Mouse (Mus musculus): ENCODE results near the gene Amhr2.
A peak's percentile ranks its signal among the peaks of the same experiment; 100 is the strongest.

The Amhr2 gene

GRCm38 (mm10) chr15:102470605-102471294, 25.6 kb downstream of the Amhr2 start:
- peak; percentile 68 to 91 for DNase-seq (ENCODE audit: low spot score in 2 of 2)

GRCm38 (mm10) chr15:102471295-102471645, 26.1 kb downstream of the Amhr2 start:
- no peak for DNase-seq (ENCODE audit: low spot score in 2 of 2)

GRCm38 (mm10) chr15:102471727-102472126, 26.6 kb downstream of the Amhr2 start:
- DNase-seq (ENCODE audit: low spot score in 2 of 2), result no peak

GRCm38 (mm10) chr15:102473246-102473645, 28.1 kb downstream of the Amhr2 start:
- DNase-seq (ENCODE audit: low spot score in 2 of 2), result no peak

- DNase-seq (ENCODE audit: low spot score in 2 of 2), result no peak
Measured at GRCm38 (mm10) chr15:102474520-102474919, 29.4 kb downstream of the Amhr2 start.

GRCm38 (mm10) chr15:102483136-102483535, 38.0 kb downstream of the Amhr2 start:
- DNase-seq (ENCODE audit: low spot score in 2 of 2), result no peak

GRCm38 (mm10) chr15:102485853-102486252, 40.7 kb downstream of the Amhr2 start:
- no peak for DNase-seq (ENCODE audit: low spot score in 2 of 2)

GRCm38 (mm10) chr15:102487664-102488063, 42.5 kb downstream of the Amhr2 start:
- no peak for DNase-seq (ENCODE audit: low spot score in 2 of 2)

- no peak for DNase-seq (ENCODE audit: low spot score in 2 of 2)
Measured at GRCm38 (mm10) chr15:102498322-102498721, 53.2 kb downstream of the Amhr2 start.

GRCm38 (mm10) chr15:102499370-102499769, 54.2 kb downstream of the Amhr2 start:
- no peak for DNase-seq (ENCODE audit: low spot score in 2 of 2)

- no peak for DNase-seq (ENCODE audit: low spot score in 2 of 2)
Measured at GRCm38 (mm10) chr15:102499851-102500250, 54.7 kb downstream of the Amhr2 start.

- no peak for DNase-seq (ENCODE audit: low spot score in 2 of 2)
Measured at GRCm38 (mm10) chr15:102500479-102500878, 55.3 kb downstream of the Amhr2 start.

- DNase-seq (ENCODE audit: low spot score in 2 of 2), result no peak
Measured at GRCm38 (mm10) chr15:102501084-102501814, 56.1 kb downstream of the Amhr2 start.

- no peak for DNase-seq (ENCODE audit: low spot score in 2 of 2)
Measured at GRCm38 (mm10) chr15:102502254-102502840, 57.2 kb downstream of the Amhr2 start.

GRCm38 (mm10) chr15:102503447-102503846, 58.3 kb downstream of the Amhr2 start, which contains the start of gene Gm10337:
TSS of gene Gm10337 (plus strand) at chr15:102503722.
- no peak for DNase-seq (ENCODE audit: low spot score in 2 of 2)
